Mouse (Mus musculus) gastrocnemius, postnatal 14 days (tissue): ENCODE data around the gene Rcan2. TPM values are rescaled to one million over a fixed set of nuclear protein-coding genes. Genes with fewer than 3 reads are reported as not detected.
A peak's percentile ranks its signal among the peaks of the same experiment; 100 is the strongest.

ENCODE experiments used
- DNase-seq: peaks from one replicate; pipeline ENCODE4 v3.0.0; 2021; ENCODE audit warnings: mixed read lengths
- intact Hi-C: fragments of 180-260 bp; cut with DNase I; formaldehyde crosslinking; loops from one replicate; pipeline ENCODE4 v1.15.1; 2025; ENCODE audit warnings: low total_unique reads
- total RNA-seq, 2 experiments: library from RNA; stranded (reverse); gene quantifications; 2 replicates each; pipeline ENCODE4 v1.2.3; 2021

Rcan2 gene
- total RNA-seq, 2 experiments from 2014 or later, result 20.5 to 27.2 TPM

GRCm38 (mm10) chr17:44042861-44043260, 241.7 kb downstream of the Rcan2 start:
- no peak for DNase-seq
- intact Hi-C loops, result no loop called here

GRCm38 (mm10) chr17:44053427-44053826, 252.3 kb downstream of the Rcan2 start:
- no peak for DNase-seq
- intact Hi-C loops, result no loop called here

GRCm38 (mm10) chr17:44057123-44057522, 256.0 kb downstream of the Rcan2 start:
- intact Hi-C loops, result no loop called here
- no peak for DNase-seq

GRCm38 (mm10) chr17:44058145-44058544, 257.0 kb downstream of the Rcan2 start:
- intact Hi-C loops, result no loop called here
- no peak for DNase-seq

- DNase-seq, result no peak
- intact Hi-C loops, result no loop called here
These were observed 259.6 kb downstream of the Rcan2 start for GRCm38 (mm10) chr17:44060781-44061180.

GRCm38 (mm10) chr17:44061289-44061890, 260.2 kb downstream of the Rcan2 start:
- intact Hi-C loops, result no loop called here

GRCm38 (mm10) chr17:44068876-44069275, 267.7 kb downstream of the Rcan2 start:
- no peak for DNase-seq
- intact Hi-C loops, result no loop called here

More at GRCm38 (mm10) chr17:44061289-44061890, 260.2 kb downstream of the Rcan2 start:
- no peak for DNase-seq

- intact Hi-C loops, result no loop called here
- no peak for DNase-seq
These were observed 270.5 kb downstream of the Rcan2 start for GRCm38 (mm10) chr17:44071680-44072079.

GRCm38 (mm10) chr17:44075601-44076000, 274.4 kb downstream of the Rcan2 start:
- no peak for DNase-seq
- intact Hi-C loops, result loop anchor here (2.0 kb wide), 1 partner anchor 57 kb away; no protein-coding TSS in a partner anchor

GRCm38 (mm10) chr17:44076051-44076680, 275.0 kb downstream of the Rcan2 start:
- no peak for DNase-seq
- intact Hi-C loops, result no loop called here

- DNase-seq, result no peak
- intact Hi-C loops, result no loop called here
These were observed 276.1 kb downstream of the Rcan2 start for GRCm38 (mm10) chr17:44077146-44077842.

- no peak for DNase-seq
These were observed 276.7 kb downstream of the Rcan2 start for GRCm38 (mm10) chr17:44077843-44078160.

GRCm38 (mm10) chr17:44078631-44079350, 277.6 kb downstream of the Rcan2 start, which contains the start of gene Enpp5:
Gene Enpp5 (plus strand): TSS chr17:44078813.
- DNase-seq, result peak; percentile 77
- intact Hi-C loops, result no loop called here

More at GRCm38 (mm10) chr17:44077843-44078160, 276.7 kb downstream of the Rcan2 start:
- intact Hi-C loops, result no loop called here

- intact Hi-C loops, result no loop called here
These were observed 282.0 kb downstream of the Rcan2 start for GRCm38 (mm10) chr17:44083156-44083555.

GRCm38 (mm10) chr17:44088226-44088625, 287.1 kb downstream of the Rcan2 start:
- intact Hi-C loops, result no loop called here
- no peak for DNase-seq

More at GRCm38 (mm10) chr17:44083156-44083555, 282.0 kb downstream of the Rcan2 start:
- DNase-seq, result no peak

Other genes starting within 250 kb of the Rcan2 start
- gene Pla2g7, start 233.3 kb upstream of the Rcan2 start, total RNA-seq, result 10 to 100 TPM in 1 of 2 experiments, 1 to 10 TPM in 1; 8.2 to 10.0 TPM
- under 1 TPM in 1 of 2 experiments, not detected in 1; 0.04 TPM for gene Tdrd6, start 171.1 kb upstream of the Rcan2 start, total RNA-seq
- gene Slc25a27, start 134.1 kb upstream of the Rcan2 start, total RNA-seq, result 1 to 10 TPM; 2.5 to 3.7 TPM
- gene Cyp39a1, start 133.9 kb upstream of the Rcan2 start, total RNA-seq, result 1 to 10 TPM; 3.0 to 3.1 TPM